Mouse (Mus musculus) gastrocnemius, postnatal 14 days (tissue): ENCODE measurements around the gene Invs. TPM values are rescaled to one million over a fixed set of nuclear protein-coding genes. Genes with fewer than 3 reads are reported as not detected.
A peak's percentile ranks its signal among the peaks of the same experiment; 100 is the strongest.

Experiments used
- DNase-seq: peaks from one replicate; pipeline ENCODE4 v3.0.0; 2021; ENCODE audit warnings: mixed read lengths
- intact Hi-C: fragments of 180-260 bp; cut with DNase I; formaldehyde crosslinking; loops from one replicate; pipeline ENCODE4 v1.15.1; 2025; ENCODE audit warnings: low total_unique reads
- long read RNA-seq, 2 experiments: library from polyadenylated mRNA; stranded (forward); transcript quantifications; one replicate each; pipeline ENCODE4 v2.0.0; 2021
- total RNA-seq, 2 experiments: library from RNA; stranded (reverse); gene quantifications; 2 replicates each; pipeline ENCODE4 v1.2.3; 2021

The Invs gene
- total RNA-seq: 1 to 10 TPM; 2.8 to 3.2 TPM
- long read RNA-seq, experiment 1: 0 reads
- long read RNA-seq, experiment 2: 0 reads

GRCm38 (mm10) chr4:48279498-48280134 is at the start of gene Invs, which contains the start of gene Erp44:
Gene Invs (plus strand): TSS chr4:48279760.
Gene Erp44 (minus strand): TSS chr4:48279558.
- intact Hi-C loops: no loop called here
- peak; percentile 94 for DNase-seq

- intact Hi-C loops: no loop called here
- no peak for DNase-seq
These were observed 42.8 kb upstream of the Invs start for GRCm38 (mm10) chr4:48236721-48237120.

- intact Hi-C loops: no loop called here
- no peak for DNase-seq
These were observed 40.5 kb upstream of the Invs start for GRCm38 (mm10) chr4:48239046-48239445.

GRCm38 (mm10) chr4:48242482-48242881 is 37.1 kb upstream of the Invs start:
- intact Hi-C loops: no loop called here

GRCm38 (mm10) chr4:48243737-48244136 is 35.8 kb upstream of the Invs start:
- intact Hi-C loops: no loop called here
- no peak for DNase-seq

More at GRCm38 (mm10) chr4:48242482-48242881, 37.1 kb upstream of the Invs start:
- DNase-seq: no peak

- intact Hi-C loops: no loop called here
- DNase-seq: no peak
These were observed 35.3 kb upstream of the Invs start for GRCm38 (mm10) chr4:48244280-48244679.

GRCm38 (mm10) chr4:48253266-48253665 is 26.3 kb upstream of the Invs start:
- intact Hi-C loops: no loop called here
- DNase-seq: no peak

GRCm38 (mm10) chr4:48258045-48258444 is 21.5 kb upstream of the Invs start:
- intact Hi-C loops: no loop called here
- no peak for DNase-seq

GRCm38 (mm10) chr4:48267683-48268082 is 11.9 kb upstream of the Invs start:
- intact Hi-C loops: no loop called here
- DNase-seq: no peak

GRCm38 (mm10) chr4:48268127-48268526 is 11.4 kb upstream of the Invs start:
- no peak for DNase-seq
- intact Hi-C loops: no loop called here

- intact Hi-C loops: no loop called here
- DNase-seq: no peak
These were observed 9.0 kb upstream of the Invs start for GRCm38 (mm10) chr4:48270532-48270931.

- no peak for DNase-seq
- intact Hi-C loops: no loop called here
These were observed 7.7 kb upstream of the Invs start for GRCm38 (mm10) chr4:48271838-48272237.

- no peak for DNase-seq
- intact Hi-C loops: no loop called here
These were observed 6.3 kb upstream of the Invs start for GRCm38 (mm10) chr4:48273119-48273829.

GRCm38 (mm10) chr4:48275736-48276135 is 3.8 kb upstream of the Invs start:
- DNase-seq: no peak
- intact Hi-C loops: no loop called here

GRCm38 (mm10) chr4:48277011-48277410 is 2.5 kb upstream of the Invs start:
- intact Hi-C loops: no loop called here
- no peak for DNase-seq

GRCm38 (mm10) chr4:48278757-48279497 is 633 bp upstream of the Invs start:
- intact Hi-C loops: no loop called here
- DNase-seq: peak; percentile 5

GRCm38 (mm10) chr4:48281121-48281520 is 1.6 kb downstream of the Invs start:
- intact Hi-C loops: no loop called here
- DNase-seq: no peak

GRCm38 (mm10) chr4:48287086-48287757 is 7.7 kb downstream of the Invs start:
- no peak for DNase-seq
- intact Hi-C loops: no loop called here

- DNase-seq: no peak
- intact Hi-C loops: no loop called here
These were observed 35.3 kb downstream of the Invs start for GRCm38 (mm10) chr4:48314814-48315213.

- DNase-seq: no peak
- intact Hi-C loops: no loop called here
These were observed 36.5 kb downstream of the Invs start for GRCm38 (mm10) chr4:48316036-48316435.
